Mouse (Mus musculus) cerebellum, adult 11 months (tissue): Measurements from ENCODE around the gene Olfr769.
"Not testable (repeated sequence)": the region's sequence is repeated elsewhere in the genome, so short reads cannot be mapped to it uniquely, and the experiment has no call there.

Experiments
- DNase-seq: peaks from one replicate; pipeline ENCODE4 v3.0.0; 2022

The Olfr769 gene

GRCm38 (mm10) chr10:129117761-129118160, at the start of gene Olfr769:
Olfr769 (minus strand) TSS chr10:129117861.
- no peak for DNase-seq

- DNase-seq, result no peak
Observed at GRCm38 (mm10) chr10:129164651-129165050, 47.0 kb upstream of the Olfr769 start, which contains the start of gene Olfr771. Olfr771 (minus strand) TSS chr10:129164751.

GRCm38 (mm10) chr10:129138898-129139297, 21.2 kb upstream of the Olfr769 start, which contains the start of gene Olfr770:
Olfr770 (minus strand) TSS chr10:129138998.
- DNase-seq, result no peak

- DNase-seq, result no peak
Observed at GRCm38 (mm10) chr10:129115146-129115545, 2.5 kb downstream of the Olfr769 start.

- no peak for DNase-seq
Observed at GRCm38 (mm10) chr10:129101231-129101630, 16.4 kb downstream of the Olfr769 start.

GRCm38 (mm10) chr10:129099275-129099674, 18.4 kb downstream of the Olfr769 start, which contains the start of gene Olfr768:
Olfr768 (minus strand) TSS chr10:129099375.
- no peak for DNase-seq

GRCm38 (mm10) chr10:129082810-129083209, 34.9 kb downstream of the Olfr769 start, which contains the start of gene Olfr767:
Olfr767 (minus strand) TSS chr10:129082910.
- DNase-seq, result not testable (repeated sequence)

- no peak for DNase-seq
Observed at GRCm38 (mm10) chr10:129068877-129069276, 48.8 kb downstream of the Olfr769 start, which contains the start of gene Olfr766-ps1. Olfr766-ps1 (minus strand) TSS chr10:129068977.
